Mouse (Mus musculus): Measurements from ENCODE around the gene Mustn1. TPM values are rescaled to one million over a fixed set of nuclear protein-coding genes. Genes with fewer than 3 reads are reported as not detected.

Gene Mustn1
- polyA plus RNA-seq (2015; fragmentation: Nextera tagmentation; extraction: Ambion mirVana), result 0.51 and 0.68 TPM in 2 replicates

DNA sequence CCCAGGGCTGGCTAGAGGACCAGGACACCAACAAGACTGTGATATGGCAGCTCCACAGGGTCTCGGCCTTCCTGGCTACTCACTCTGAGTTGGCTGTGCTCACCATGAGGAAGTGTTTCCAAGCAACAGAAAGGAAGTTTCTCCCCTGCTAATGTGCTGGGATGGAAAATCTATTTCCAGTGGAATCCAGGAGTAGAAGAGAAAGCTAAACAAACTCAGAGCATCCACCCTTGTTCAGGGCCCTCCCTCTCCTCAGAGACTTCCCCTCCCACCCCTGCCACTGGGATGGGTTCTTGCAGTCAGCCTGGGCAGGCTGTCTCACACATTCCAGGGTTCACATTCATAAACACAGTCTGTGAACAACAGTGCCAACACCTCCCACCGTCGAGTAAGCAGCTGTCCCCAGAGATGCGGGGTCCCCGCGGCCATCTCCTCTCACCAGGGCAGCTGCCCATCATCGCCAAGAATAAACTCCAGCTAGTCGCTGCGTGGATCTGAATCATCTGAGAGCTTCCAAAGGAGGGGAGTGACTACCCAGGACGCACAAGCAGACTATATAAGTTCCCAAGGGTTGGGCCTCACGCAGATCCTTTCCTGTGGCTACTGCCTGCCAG lies at the start of gene Mustn1:
Gene Mustn1 (plus strand): TSS at position 243 of the 614 bp plus-strand sequence.
- Histone ChIP-seq H3K4me2 (ENCODE audit: low read length) (no peak within 1 kb of the TSS), H3K4me1 (ENCODE audit: control insufficient read depth, insufficient read depth, low read length) (no peaks in the 10 kb centered on the region), H3K36me3 (ENCODE audit: control insufficient read depth, insufficient read depth, low read length) (peaks cover 6% of the 10 kb centered on the region; the same call in 1 of the 2 replicates), H3K9ac (ENCODE audit: low read depth, low read length) (no peak within 1 kb of the TSS), H3K27ac (ENCODE audit: low read length) (no peak within 1 kb of the TSS), H3K4me3 (ENCODE audit: low read depth, low read length) (no peak within 1 kb of the TSS), H3K9me3 (replicated peaks; ENCODE audit: control insufficient read depth, low read length, poor library complexity, severe bottlenecking) (no peaks in the 10 kb centered on the region), H3K27me3 (ENCODE audit: control insufficient read depth, insufficient read depth, low read depth, low read length) (no peaks in the 10 kb centered on the region)
- no peak for ATAC-seq
- 78% methylated on average over 11 of the region's 11 CpGs for WGBS

DNA sequence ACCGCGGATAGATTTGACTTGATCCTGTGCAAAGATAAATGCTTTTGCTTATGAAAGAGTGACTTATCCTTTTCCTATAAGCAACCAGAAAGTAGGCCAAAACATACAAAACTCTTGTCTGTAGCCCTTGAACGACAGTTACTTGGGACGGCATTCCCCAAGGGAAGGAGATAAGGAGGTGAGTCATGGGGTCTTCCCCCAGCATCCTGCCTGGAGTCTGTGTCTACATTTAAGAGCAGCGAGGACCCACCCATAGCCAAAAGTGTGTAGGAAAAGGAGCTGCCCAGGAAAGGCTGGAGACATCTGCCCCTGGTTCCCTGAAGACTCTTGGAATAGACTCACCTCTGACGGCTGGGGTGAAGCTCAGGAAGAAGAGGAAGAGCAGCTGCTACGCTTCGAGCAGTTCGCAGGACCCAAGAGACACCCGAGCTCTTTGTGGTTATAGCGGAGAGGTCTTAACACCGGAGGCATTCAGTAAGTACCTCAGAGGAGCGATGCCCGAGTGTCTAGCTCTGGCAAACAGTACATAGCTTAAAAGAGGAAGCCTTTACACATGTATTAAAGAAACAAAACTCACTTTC lies 41.5 kb upstream of the Mustn1 start:
- ATAC-seq, result no peak
- Histone ChIP-seq H3K9me3 (replicated peaks; ENCODE audit: control insufficient read depth, low read length, poor library complexity, severe bottlenecking) (no peaks in the 10 kb centered on the region), H3K4me2 (ENCODE audit: low read length) (no peak overlapping the region), H3K4me3 (ENCODE audit: low read depth, low read length) (no peak overlapping the region), H3K27ac (ENCODE audit: low read length) (no peak overlapping the region), H3K4me1 (ENCODE audit: control insufficient read depth, insufficient read depth, low read length) (no peaks in the 10 kb centered on the region), H3K9ac (ENCODE audit: low read depth, low read length) (no peak overlapping the region), H3K36me3 (ENCODE audit: control insufficient read depth, insufficient read depth, low read length) (peaks cover 10% of the 10 kb centered on the region; the same call in 1 of the 2 replicates), H3K27me3 (ENCODE audit: control insufficient read depth, insufficient read depth, low read depth, low read length) (no peaks in the 10 kb centered on the region)
- WGBS, result 94% methylated on average over 14 of the region's 14 CpGs

- Histone ChIP-seq H3K4me2 (ENCODE audit: low read length) (no peak overlapping the region), H3K9ac (ENCODE audit: low read depth, low read length) (no peak overlapping the region), H3K4me1 (ENCODE audit: control insufficient read depth, insufficient read depth, low read length) (no peaks in the 10 kb centered on the region), H3K27ac (ENCODE audit: low read length) (no peak overlapping the region), H3K9me3 (replicated peaks; ENCODE audit: control insufficient read depth, low read length, poor library complexity, severe bottlenecking) (no peaks in the 10 kb centered on the region), H3K27me3 (ENCODE audit: control insufficient read depth, insufficient read depth, low read depth, low read length) (no peaks in the 10 kb centered on the region), H3K36me3 (ENCODE audit: control insufficient read depth, insufficient read depth, low read length) (no peaks in the 10 kb centered on the region), H3K4me3 (ENCODE audit: low read depth, low read length) (no peak overlapping the region)
- no peak for ATAC-seq
- WGBS, result 92% methylated on average over 3 of the region's 3 CpGs
These were observed 35.3 kb upstream of the Mustn1 start for GRCm38 (mm10) chr14:30843701-30844100.

GRCm38 (mm10) chr14:30850504-30850903 lies 28.5 kb upstream of the Mustn1 start:
- no peaks in the 10 kb centered on the region for H3K27me3 ChIP-seq (ENCODE audit: control insufficient read depth, insufficient read depth, low read depth, low read length)
- no peaks in the 10 kb centered on the region for H3K36me3 ChIP-seq (ENCODE audit: control insufficient read depth, insufficient read depth, low read length)
- H3K4me1 ChIP-seq (ENCODE audit: control insufficient read depth, insufficient read depth, low read length), result no peaks in the 10 kb centered on the region
- H3K9ac ChIP-seq (ENCODE audit: low read depth, low read length), result no peak overlapping the region
- no peaks in the 10 kb centered on the region for H3K9me3 ChIP-seq (replicated peaks; ENCODE audit: control insufficient read depth, low read length, poor library complexity, severe bottlenecking)
- no peak overlapping the region for H3K27ac ChIP-seq (ENCODE audit: low read length)
- H3K4me3 ChIP-seq (ENCODE audit: low read depth, low read length), result no peak overlapping the region
- WGBS, result 93% methylated on average over 5 of the region's 5 CpGs
- no peak overlapping the region for H3K4me2 ChIP-seq (ENCODE audit: low read length)
- no peak for ATAC-seq

- no peak for ATAC-seq
- Histone ChIP-seq H3K36me3 (ENCODE audit: control insufficient read depth, insufficient read depth, low read length) (no peaks in the 10 kb centered on the region), H3K4me2 (ENCODE audit: low read length) (no peak overlapping the region), H3K27ac (ENCODE audit: low read length) (no peak overlapping the region), H3K4me1 (ENCODE audit: control insufficient read depth, insufficient read depth, low read length) (no peaks in the 10 kb centered on the region), H3K9me3 (replicated peaks; ENCODE audit: control insufficient read depth, low read length, poor library complexity, severe bottlenecking) (no peaks in the 10 kb centered on the region), H3K9ac (ENCODE audit: low read depth, low read length) (no peak overlapping the region), H3K4me3 (ENCODE audit: low read depth, low read length) (no peak overlapping the region), H3K27me3 (ENCODE audit: control insufficient read depth, insufficient read depth, low read depth, low read length) (no peaks in the 10 kb centered on the region)
- WGBS, result 89% methylated on average over 5 of the region's 5 CpGs
These were observed 26.7 kb upstream of the Mustn1 start for GRCm38 (mm10) chr14:30852325-30852724.

DNA sequence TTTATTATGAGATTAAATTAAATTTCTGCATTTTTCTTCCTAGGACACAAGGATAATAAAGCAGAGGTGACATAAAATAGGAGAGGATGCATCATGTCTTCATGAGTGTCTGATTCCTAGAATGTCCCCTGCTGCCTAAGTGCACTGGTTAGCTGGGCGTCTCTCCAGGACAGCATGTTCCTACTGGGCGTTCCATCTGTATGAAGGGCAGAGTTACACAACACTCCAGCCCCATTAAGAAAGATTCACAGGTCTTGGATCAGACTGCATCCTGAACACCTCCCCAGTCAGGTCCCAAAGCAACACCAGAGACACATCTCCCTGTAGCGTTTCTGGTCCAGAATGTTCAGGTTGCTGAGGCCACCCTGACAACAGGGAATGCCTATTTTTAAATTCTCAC lies 23.7 kb upstream of the Mustn1 start:
- Histone ChIP-seq H3K4me3 (ENCODE audit: low read depth, low read length) (no peak overlapping the region), H3K27ac (ENCODE audit: low read length) (no peak overlapping the region), H3K9me3 (replicated peaks; ENCODE audit: control insufficient read depth, low read length, poor library complexity, severe bottlenecking) (no peaks in the 10 kb centered on the region), H3K4me1 (ENCODE audit: control insufficient read depth, insufficient read depth, low read length) (no peaks in the 10 kb centered on the region), H3K9ac (ENCODE audit: low read depth, low read length) (no peak overlapping the region), H3K36me3 (ENCODE audit: control insufficient read depth, insufficient read depth, low read length) (no peaks in the 10 kb centered on the region), H3K4me2 (ENCODE audit: low read length) (no peak overlapping the region), H3K27me3 (ENCODE audit: control insufficient read depth, insufficient read depth, low read depth, low read length) (no peaks in the 10 kb centered on the region)
- WGBS, result 98% methylated on average over 3 of the region's 3 CpGs
- ATAC-seq, result no peak

GRCm38 (mm10) chr14:30856885-30857507 lies 22.0 kb upstream of the Mustn1 start:
- Histone ChIP-seq H3K36me3 (ENCODE audit: control insufficient read depth, insufficient read depth, low read length) (no peaks in the 10 kb centered on the region), H3K27ac (ENCODE audit: low read length) (no peak overlapping the region), H3K9ac (ENCODE audit: low read depth, low read length) (no peak overlapping the region), H3K27me3 (ENCODE audit: control insufficient read depth, insufficient read depth, low read depth, low read length) (no peaks in the 10 kb centered on the region), H3K4me3 (ENCODE audit: low read depth, low read length) (no peak overlapping the region), H3K4me2 (ENCODE audit: low read length) (no peak overlapping the region), H3K9me3 (replicated peaks; ENCODE audit: control insufficient read depth, low read length, poor library complexity, severe bottlenecking) (no peaks in the 10 kb centered on the region), H3K4me1 (ENCODE audit: control insufficient read depth, insufficient read depth, low read length) (no peaks in the 10 kb centered on the region)
- ATAC-seq, result no peak
- 90% methylated on average over 10 of the region's 10 CpGs for WGBS

DNA sequence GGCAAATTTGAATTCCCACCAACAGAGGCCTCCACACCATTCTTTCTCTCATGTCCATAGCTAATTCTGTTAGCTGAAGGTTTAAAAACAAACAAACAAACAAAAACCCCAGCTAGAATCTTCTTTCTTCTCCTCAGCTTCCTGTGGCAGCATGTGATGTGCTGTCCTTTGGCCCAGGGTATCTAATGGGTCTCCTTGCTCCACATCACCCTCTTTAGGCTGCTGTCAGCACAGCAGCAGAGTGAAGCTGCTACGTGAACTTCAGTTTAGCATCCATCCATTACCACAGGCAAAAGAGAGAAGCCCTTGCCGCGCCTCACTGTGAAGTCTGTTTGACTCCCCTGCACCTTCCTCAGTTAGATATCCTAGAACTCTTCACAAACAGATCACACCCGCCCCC lies 21.0 kb upstream of the Mustn1 start:
- H3K4me2 ChIP-seq (ENCODE audit: low read length), result no peak overlapping the region
- H3K36me3 ChIP-seq (ENCODE audit: control insufficient read depth, insufficient read depth, low read length), result no peaks in the 10 kb centered on the region
- H3K9ac ChIP-seq (ENCODE audit: low read depth, low read length), result no peak overlapping the region
- H3K27ac ChIP-seq (ENCODE audit: low read length), result no peak overlapping the region
- no peak overlapping the region for H3K4me3 ChIP-seq (ENCODE audit: low read depth, low read length)
- no peaks in the 10 kb centered on the region for H3K27me3 ChIP-seq (ENCODE audit: control insufficient read depth, insufficient read depth, low read depth, low read length)
- no peak for ATAC-seq
- 84% methylated on average over 4 of the region's 4 CpGs for WGBS
- H3K9me3 ChIP-seq (replicated peaks; ENCODE audit: control insufficient read depth, low read length, poor library complexity, severe bottlenecking), result no peaks in the 10 kb centered on the region
- H3K4me1 ChIP-seq (ENCODE audit: control insufficient read depth, insufficient read depth, low read length), result no peaks in the 10 kb centered on the region

DNA sequence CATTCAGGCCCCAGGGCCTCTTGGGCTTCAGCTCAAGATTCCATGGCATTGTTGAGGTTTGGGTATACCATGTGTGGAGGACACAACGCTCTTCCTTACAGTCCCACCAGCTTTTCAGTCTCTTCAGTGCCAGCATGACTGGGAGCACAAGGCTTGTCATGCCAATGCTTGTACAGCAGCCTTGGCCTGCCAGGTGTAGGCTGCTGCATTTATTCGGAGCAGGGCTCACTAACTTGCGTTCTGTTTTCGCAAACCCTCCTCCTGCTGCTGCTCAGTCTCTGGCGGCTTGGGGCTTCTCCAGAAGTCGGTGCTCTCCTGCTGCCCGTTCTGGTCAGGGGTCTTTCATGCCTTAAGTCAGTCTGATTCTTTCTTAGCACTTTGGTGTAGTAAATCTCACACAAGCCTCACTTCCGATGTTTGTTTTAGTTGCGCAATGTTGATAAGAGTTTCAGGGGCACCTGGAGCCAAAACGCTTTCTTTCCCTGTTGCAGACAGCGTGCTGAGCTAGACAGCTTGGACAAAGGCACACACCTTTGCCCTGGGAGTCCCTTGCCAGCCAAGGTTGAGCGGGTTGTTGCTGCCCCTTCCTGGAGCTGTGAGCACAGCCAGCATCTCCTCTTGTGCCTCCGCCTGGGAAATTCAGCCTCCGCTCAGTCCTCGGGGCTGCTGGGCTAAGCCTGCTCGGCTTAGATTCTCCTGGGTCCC lies 17.4 kb upstream of the Mustn1 start:
- H3K27me3 ChIP-seq (ENCODE audit: control insufficient read depth, insufficient read depth, low read depth, low read length), result no peaks in the 10 kb centered on the region
- no peak overlapping the region for H3K4me2 ChIP-seq (ENCODE audit: low read length)
- H3K36me3 ChIP-seq (ENCODE audit: control insufficient read depth, insufficient read depth, low read length), result peaks cover 10% of the 10 kb centered on the region
- no peaks in the 10 kb centered on the region for H3K4me1 ChIP-seq (ENCODE audit: control insufficient read depth, insufficient read depth, low read length)
- no peak overlapping the region for H3K27ac ChIP-seq (ENCODE audit: low read length)
- WGBS, result 77% methylated on average over 16 of the region's 16 CpGs
- no peaks in the 10 kb centered on the region for H3K9me3 ChIP-seq (replicated peaks; ENCODE audit: control insufficient read depth, low read length, poor library complexity, severe bottlenecking)
- no peak for ATAC-seq
- no peak overlapping the region for H3K4me3 ChIP-seq (ENCODE audit: low read depth, low read length)
- no peak overlapping the region for H3K9ac ChIP-seq (ENCODE audit: low read depth, low read length)

All from midbrain, embryonic 16.5 days (tissue).